Mouse (Mus musculus): Measurements from ENCODE around the gene Tubb1. TPM values are rescaled to one million over a fixed set of nuclear protein-coding genes. Genes with fewer than 3 reads are reported as not detected.

Gene Tubb1
- total and polyA plus RNA-seq, 2 experiments = 0.18 to 0.33 TPM

GRCm38 (mm10) chr2:174459365-174459764, 8.9 kb downstream of the Tubb1 start:
- TF ChIP-seq CTCF (IDR thresholded peaks at IDR 0.05; ENCODE audit: low read depth, low read length) = no peak
- TF ChIP-seq POLR2A (IDR thresholded peaks at IDR 0.05; ENCODE audit: extremely low read depth, insufficient read depth, low read length) = no peak
- WGBS = 47% methylated on average over 2 of the region's 2 CpGs
- Histone ChIP-seq H3K79me2 (ENCODE audit: control insufficient read depth, insufficient read depth, low read length) (peaks cover 7% of the 10 kb centered on the region; the same call in 1 of the 2 replicates), H3K27me3 (ENCODE audit: control insufficient read depth, insufficient read depth, low read length) (no peaks in the 10 kb centered on the region), H3K36me3 (ENCODE audit: control insufficient read depth, insufficient read depth, low read length) (peaks cover 16% of the 10 kb centered on the region), H3K9ac (ENCODE audit: low read depth, low read length) (no peak overlapping the region), H3K4me3 (ENCODE audit: insufficient read depth, low read depth, low read length) (no peak overlapping the region), H3K27ac (replicated peaks; ENCODE audit: insufficient read depth, low read depth, low read length) (no peak overlapping the region), H3K4me1 (ENCODE audit: control insufficient read depth, insufficient read depth, low read length) (no peaks in the 10 kb centered on the region)
- no peak for DNase-seq (ENCODE audit: extremely low read depth, low read depth, low spot score)

GRCm38 (mm10) chr2:174463370-174463769, 12.9 kb downstream of the Tubb1 start:
- peak overlapping the region; percentile 93 for H3K9ac ChIP-seq (ENCODE audit: low read depth, low read length)
- 20% methylated on average over 10 of the region's 10 CpGs for WGBS
- peaks cover 23% of the 10 kb centered on the region for H3K36me3 ChIP-seq (ENCODE audit: control insufficient read depth, insufficient read depth, low read length)
- peak overlapping the region; percentile 88 for H3K27ac ChIP-seq (replicated peaks; ENCODE audit: insufficient read depth, low read depth, low read length)
- no peaks in the 10 kb centered on the region for H3K27me3 ChIP-seq (ENCODE audit: control insufficient read depth, insufficient read depth, low read length)
- peak overlapping the region; percentile 87 for H3K4me3 ChIP-seq (ENCODE audit: insufficient read depth, low read depth, low read length)
- peaks cover 7% of the 10 kb centered on the region; the same call in 1 of the 2 replicates for H3K79me2 ChIP-seq (ENCODE audit: control insufficient read depth, insufficient read depth, low read length)
- TF ChIP-seq CTCF (IDR thresholded peaks at IDR 0.05; ENCODE audit: low read depth, low read length) (no peak), POLR2A (IDR thresholded peaks at IDR 0.05; ENCODE audit: extremely low read depth, insufficient read depth, low read length) (no peak)
- no peaks in the 10 kb centered on the region for H3K4me1 ChIP-seq (ENCODE audit: control insufficient read depth, insufficient read depth, low read length)
- DNase-seq (ENCODE audit: extremely low read depth, low read depth, low spot score) = no peak

GRCm38 (mm10) chr2:174463789-174464523, 13.5 kb downstream of the Tubb1 start, which contains the start of gene Atp5e:
Gene Atp5e, minus strand, starts transcription at chr2:174464105.
- H3K4me3 ChIP-seq (ENCODE audit: insufficient read depth, low read depth, low read length) = peak within 1 kb of the TSS; percentile 87
- H3K9ac ChIP-seq (ENCODE audit: low read depth, low read length) = peak within 1 kb of the TSS; percentile 93
- DNase-seq (ENCODE audit: extremely low read depth, low read depth, low spot score) = peak; percentile 90
- 2% methylated on average over 48 of the region's 48 CpGs for WGBS
- H3K4me1 ChIP-seq (ENCODE audit: control insufficient read depth, insufficient read depth, low read length) = no peaks in the 10 kb centered on the region
- H3K36me3 ChIP-seq (ENCODE audit: control insufficient read depth, insufficient read depth, low read length) = peaks cover 23% of the 10 kb centered on the region
- peak; percentile 51; the same call in 1 of the 2 replicates for TF ChIP-seq POLR2A (IDR thresholded peaks at IDR 0.05; ENCODE audit: extremely low read depth, insufficient read depth, low read length)
- no peak for TF ChIP-seq CTCF (IDR thresholded peaks at IDR 0.05; ENCODE audit: low read depth, low read length)
- H3K27ac ChIP-seq (replicated peaks; ENCODE audit: insufficient read depth, low read depth, low read length) = peak within 1 kb of the TSS; percentile 88
- peaks cover 7% of the 10 kb centered on the region; the same call in 1 of the 2 replicates for H3K79me2 ChIP-seq (ENCODE audit: control insufficient read depth, insufficient read depth, low read length)
- no peaks in the 10 kb centered on the region for H3K27me3 ChIP-seq (ENCODE audit: control insufficient read depth, insufficient read depth, low read length)

- DNase-seq (ENCODE audit: extremely low read depth, low read depth, low spot score) = no peak
- H3K4me1 ChIP-seq (ENCODE audit: control insufficient read depth, insufficient read depth, low read length) = peaks cover 3% of the 10 kb centered on the region
- no peak overlapping the region for H3K4me3 ChIP-seq (ENCODE audit: insufficient read depth, low read depth, low read length)
- no peaks in the 10 kb centered on the region for H3K27me3 ChIP-seq (ENCODE audit: control insufficient read depth, insufficient read depth, low read length)
- H3K27ac ChIP-seq (replicated peaks; ENCODE audit: insufficient read depth, low read depth, low read length) = no peak overlapping the region
- no peak for TF ChIP-seq CTCF (IDR thresholded peaks at IDR 0.05; ENCODE audit: low read depth, low read length)
- H3K9ac ChIP-seq (ENCODE audit: low read depth, low read length) = no peak overlapping the region
- peaks cover 15% of the 10 kb centered on the region for H3K36me3 ChIP-seq (ENCODE audit: control insufficient read depth, insufficient read depth, low read length)
- WGBS = 80% methylated on average over 4 of the region's 4 CpGs
- H3K79me2 ChIP-seq (ENCODE audit: control insufficient read depth, insufficient read depth, low read length) = peaks cover 13% of the 10 kb centered on the region; the same call in 1 of the 2 replicates
Measured at GRCm38 (mm10) chr2:174470333-174470732, 19.8 kb downstream of the Tubb1 start.

GRCm38 (mm10) chr2:174470786-174471405, 20.4 kb downstream of the Tubb1 start:
- H3K9ac ChIP-seq (ENCODE audit: low read depth, low read length) = no peak overlapping the region
- H3K27me3 ChIP-seq (ENCODE audit: control insufficient read depth, insufficient read depth, low read length) = no peaks in the 10 kb centered on the region
- no peak overlapping the region for H3K27ac ChIP-seq (replicated peaks; ENCODE audit: insufficient read depth, low read depth, low read length)
- no peak overlapping the region for H3K4me3 ChIP-seq (ENCODE audit: insufficient read depth, low read depth, low read length)
- 79% methylated on average over 7 of the region's 7 CpGs for WGBS
- peak; percentile 16 for DNase-seq (ENCODE audit: extremely low read depth, low read depth, low spot score)
- H3K4me1 ChIP-seq (ENCODE audit: control insufficient read depth, insufficient read depth, low read length) = peaks cover 3% of the 10 kb centered on the region
- H3K36me3 ChIP-seq (ENCODE audit: control insufficient read depth, insufficient read depth, low read length) = peaks cover 15% of the 10 kb centered on the region
- H3K79me2 ChIP-seq (ENCODE audit: control insufficient read depth, insufficient read depth, low read length) = peaks cover 13% of the 10 kb centered on the region; the same call in 1 of the 2 replicates
- TF ChIP-seq CTCF (IDR thresholded peaks at IDR 0.05; ENCODE audit: low read depth, low read length) = no peak

GRCm38 (mm10) chr2:174472407-174472806, 21.9 kb downstream of the Tubb1 start:
- H3K27ac ChIP-seq (replicated peaks; ENCODE audit: insufficient read depth, low read depth, low read length) = peak overlapping the region; percentile 86
- peaks cover 9% of the 10 kb centered on the region for H3K36me3 ChIP-seq (ENCODE audit: control insufficient read depth, insufficient read depth, low read length)
- no peak for DNase-seq (ENCODE audit: extremely low read depth, low read depth, low spot score)
- WGBS = 3% methylated on average over 30 of the region's 30 CpGs
- peak overlapping the region; percentile 84 for H3K4me3 ChIP-seq (ENCODE audit: insufficient read depth, low read depth, low read length)
- peaks cover 3% of the 10 kb centered on the region for H3K4me1 ChIP-seq (ENCODE audit: control insufficient read depth, insufficient read depth, low read length)
- no peaks in the 10 kb centered on the region for H3K27me3 ChIP-seq (ENCODE audit: control insufficient read depth, insufficient read depth, low read length)
- H3K9ac ChIP-seq (ENCODE audit: low read depth, low read length) = peak overlapping the region; percentile 87
- TF ChIP-seq CTCF (IDR thresholded peaks at IDR 0.05; ENCODE audit: low read depth, low read length) (no peak), POLR2A (IDR thresholded peaks at IDR 0.05; ENCODE audit: extremely low read depth, insufficient read depth, low read length) (no peak)
- peaks cover 13% of the 10 kb centered on the region; the same call in 1 of the 2 replicates for H3K79me2 ChIP-seq (ENCODE audit: control insufficient read depth, insufficient read depth, low read length)
